Mouse (Mus musculus): Measurements from ENCODE around the gene Hand2.

Gene Hand2

DNA sequence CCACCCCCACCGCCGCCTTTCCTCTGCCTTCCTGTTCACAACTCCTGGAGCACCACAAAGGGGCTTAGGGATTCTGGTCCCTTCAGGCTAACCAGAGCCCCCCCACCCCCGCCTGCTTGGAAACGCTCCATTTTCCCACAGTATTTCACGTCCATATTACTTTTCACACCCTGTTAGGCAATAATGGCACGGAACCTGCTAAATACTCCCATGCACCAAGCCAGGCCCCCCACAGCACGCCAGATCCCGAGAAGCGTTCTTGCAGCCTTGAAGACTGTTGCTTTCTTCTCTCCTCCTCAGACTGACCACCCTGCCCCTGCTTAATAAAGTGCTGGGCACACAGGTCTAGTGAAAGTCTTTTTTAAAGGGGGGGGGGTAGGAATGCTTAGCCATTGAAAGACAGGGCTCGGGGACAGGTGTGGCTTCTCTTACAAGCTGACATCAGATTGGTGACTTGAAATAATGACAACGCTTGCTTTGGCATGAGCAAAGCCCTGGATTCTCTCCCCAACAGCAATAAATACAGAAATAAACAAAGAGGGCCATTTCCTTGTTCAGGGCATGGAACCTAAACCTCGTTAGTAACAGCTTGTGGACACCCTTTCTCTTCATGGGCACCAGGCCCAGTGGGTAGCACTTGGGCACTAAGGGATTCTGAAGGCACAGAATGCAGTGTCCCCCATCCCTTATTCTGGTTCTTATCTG is 21.8 kb downstream of the Hand2 start:
- no peak for DNase-seq (ENCODE audit: low spot score)

DNA sequence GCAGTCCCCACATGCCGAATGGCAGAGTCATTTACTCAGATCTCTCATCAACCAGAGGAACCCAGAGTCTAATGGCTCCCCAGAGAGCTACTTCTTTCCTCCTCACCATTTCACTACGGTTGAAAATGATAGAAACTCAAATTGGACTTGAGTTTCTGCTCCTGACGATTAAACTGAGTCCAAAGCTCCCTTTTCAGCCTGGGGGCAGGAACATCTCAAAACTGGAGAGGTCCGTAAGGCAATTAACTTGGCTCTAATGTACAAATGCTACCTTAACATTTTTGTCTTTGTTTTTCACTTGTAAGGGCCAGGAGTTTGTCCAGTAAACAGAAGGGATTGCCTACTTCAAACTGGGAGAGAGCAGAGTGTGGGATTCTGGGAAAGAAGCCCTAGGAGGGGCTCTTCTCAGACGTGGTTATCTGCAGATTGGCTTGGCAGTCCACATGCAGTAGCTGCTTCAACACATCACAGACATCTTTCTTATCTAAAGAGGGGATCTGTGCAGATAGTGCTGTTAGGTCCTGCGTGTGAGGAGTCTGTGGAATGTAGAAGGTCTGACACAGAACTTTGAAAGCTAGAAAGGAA is 23.0 kb downstream of the Hand2 start:
- no peak for DNase-seq (ENCODE audit: low spot score)

DNA sequence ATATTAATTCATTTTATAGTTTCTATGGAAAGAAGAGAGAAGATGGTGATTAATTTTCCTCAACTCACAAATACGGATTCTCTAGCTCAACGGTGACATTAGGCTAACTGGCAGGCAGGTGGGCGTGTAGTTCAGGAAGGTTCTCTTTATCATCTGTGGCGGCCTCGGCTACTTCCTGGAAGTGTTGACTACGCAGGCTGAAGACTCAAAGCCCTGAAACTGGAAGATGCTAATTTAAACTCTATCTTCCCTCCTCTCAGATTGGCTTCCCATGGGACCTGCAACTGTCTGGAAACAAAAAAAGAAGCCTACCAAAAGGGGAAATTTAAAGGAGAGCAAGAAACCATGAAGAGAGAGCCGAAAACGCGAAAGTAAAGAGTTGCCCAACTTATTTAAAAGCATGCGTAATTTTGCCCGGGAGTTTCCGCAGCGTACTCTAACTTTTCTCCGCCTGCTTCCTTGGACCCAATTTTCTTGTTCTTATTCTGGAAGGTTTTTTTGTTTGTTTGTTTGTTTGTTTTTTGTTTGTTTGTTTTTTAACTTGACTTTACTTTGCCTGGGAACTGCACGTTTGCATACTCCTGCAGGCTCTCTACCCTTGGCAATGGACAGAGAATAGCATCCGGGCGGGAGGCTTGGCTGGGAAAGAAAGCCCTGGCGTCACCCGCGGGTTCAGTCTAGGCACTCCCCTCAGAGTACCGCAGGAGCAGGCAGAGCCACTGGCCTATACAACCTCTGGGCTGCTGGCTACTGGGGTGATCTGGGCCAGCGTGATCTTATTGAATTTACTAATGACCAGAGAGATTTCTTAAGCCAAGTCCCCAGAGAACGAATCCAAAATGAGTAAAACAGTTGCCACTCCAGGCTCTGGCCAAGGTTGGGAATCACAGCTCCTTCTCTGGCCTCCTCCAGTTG is 24.4 kb downstream of the Hand2 start:
- DNase-seq (ENCODE audit: low spot score), result no peak

DNA sequence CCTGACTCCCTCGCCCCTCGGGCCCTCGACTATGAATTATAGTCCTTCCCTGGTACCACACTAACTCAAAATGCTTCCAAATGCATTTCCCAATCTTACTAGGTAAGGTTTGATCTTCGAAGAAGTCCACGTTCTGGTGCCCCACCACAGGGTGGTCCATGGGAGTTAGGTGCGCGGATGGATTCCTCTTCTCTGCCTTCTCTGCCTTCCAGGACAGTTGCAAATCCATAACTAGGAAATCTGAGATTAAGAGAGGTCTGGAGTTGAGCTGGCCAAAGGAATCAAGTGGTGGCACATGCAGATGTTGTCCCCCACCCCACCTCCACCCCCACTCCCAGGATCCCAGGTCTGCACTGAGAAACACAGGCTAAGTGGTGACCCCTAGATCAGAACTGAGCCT is 25.6 kb downstream of the Hand2 start:
- DNase-seq (ENCODE audit: low spot score), result no peak

DNA sequence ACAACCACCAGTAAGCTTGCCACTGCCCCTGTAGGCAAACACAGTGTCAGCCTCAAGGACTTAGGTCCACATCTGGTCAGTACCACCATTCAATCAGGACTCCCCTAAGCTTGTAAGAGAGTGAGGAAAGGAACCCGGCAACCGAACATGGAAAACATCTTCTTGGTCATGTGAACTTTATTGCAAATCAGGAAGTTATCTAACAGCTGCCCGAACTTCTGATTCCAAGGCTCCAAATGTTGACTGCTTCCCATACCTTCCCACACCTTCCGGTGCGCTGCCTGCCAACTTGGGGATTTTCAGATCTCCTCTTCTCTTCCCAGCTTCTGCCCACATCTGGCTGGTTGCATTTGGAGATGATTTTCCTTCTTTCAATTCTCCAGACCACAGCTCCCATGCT is 26.4 kb downstream of the Hand2 start:
- no peak for DNase-seq (ENCODE audit: low spot score)

DNA sequence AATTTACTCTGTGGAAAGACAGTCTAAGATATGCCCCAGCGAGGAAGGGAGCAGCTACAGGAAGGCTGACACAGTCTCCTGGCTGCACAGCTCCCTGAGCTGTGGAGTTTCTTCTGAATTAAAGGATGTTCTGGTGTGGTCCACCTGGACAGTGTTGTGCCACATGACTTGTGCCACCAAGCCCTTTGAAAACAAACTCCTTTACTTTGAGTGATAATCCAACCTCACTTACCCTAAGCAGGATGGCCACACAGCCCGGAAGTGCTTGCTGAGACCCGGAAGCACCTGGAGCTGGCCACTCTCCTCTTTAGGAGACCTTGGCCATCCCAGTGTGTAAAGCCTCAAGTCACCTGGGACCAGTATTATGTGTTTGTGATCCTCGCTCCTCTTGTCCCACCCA is 27.5 kb downstream of the Hand2 start:
- no peak for DNase-seq (ENCODE audit: low spot score)

DNA sequence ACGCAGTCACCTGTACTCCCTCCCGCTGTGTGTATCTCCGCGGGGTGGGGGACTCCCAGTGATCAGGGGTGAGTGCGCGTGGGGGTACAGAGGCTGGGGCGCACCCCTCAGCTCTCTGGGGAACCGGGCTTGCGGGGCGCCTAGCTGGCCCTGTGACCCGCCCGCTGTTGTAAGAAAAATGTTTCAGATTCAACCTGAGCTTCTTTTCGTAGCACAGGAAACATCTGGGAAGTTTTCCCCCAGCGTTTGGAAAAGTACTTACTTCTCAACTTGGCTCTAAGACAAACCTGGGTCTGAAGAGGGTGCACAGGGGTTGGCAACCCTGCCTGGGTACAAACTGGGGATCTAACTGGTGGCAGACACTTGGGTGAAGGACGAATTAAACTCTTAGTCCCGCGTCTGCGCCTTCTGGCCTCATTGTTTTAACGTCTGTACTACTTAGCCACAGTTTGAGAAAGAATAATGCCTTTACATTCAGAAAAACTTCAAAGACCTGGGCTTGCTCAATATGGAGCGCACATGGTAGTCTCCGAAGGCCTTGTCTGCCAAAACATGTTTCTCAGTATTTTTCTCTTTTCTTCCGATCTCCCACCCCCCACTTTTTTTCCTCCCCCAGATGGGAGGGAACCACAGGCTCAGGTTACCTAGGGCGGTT is 28.2 kb downstream of the Hand2 start:
- no peak for DNase-seq (ENCODE audit: low spot score)

DNA sequence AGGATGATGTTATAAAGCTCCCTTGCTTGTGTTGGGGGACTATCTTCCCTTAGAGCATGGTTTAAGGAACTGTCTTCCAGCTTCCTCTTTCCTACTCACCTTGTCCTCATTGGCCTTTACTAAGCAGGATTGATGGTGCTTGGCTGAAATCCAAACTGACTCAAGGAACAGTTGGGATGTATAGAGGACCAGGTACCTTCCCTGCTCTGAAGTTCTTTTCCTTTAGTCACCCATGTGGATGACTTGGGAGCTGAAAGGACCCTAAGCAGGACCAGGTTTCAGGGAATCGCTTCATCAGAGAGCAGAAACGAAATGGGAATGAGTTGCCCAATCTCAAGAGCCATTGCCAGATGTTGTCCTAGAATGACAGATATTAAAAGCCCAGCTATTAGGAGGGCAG is 31.1 kb downstream of the Hand2 start:
- no peak for DNase-seq (ENCODE audit: low spot score)

DNA sequence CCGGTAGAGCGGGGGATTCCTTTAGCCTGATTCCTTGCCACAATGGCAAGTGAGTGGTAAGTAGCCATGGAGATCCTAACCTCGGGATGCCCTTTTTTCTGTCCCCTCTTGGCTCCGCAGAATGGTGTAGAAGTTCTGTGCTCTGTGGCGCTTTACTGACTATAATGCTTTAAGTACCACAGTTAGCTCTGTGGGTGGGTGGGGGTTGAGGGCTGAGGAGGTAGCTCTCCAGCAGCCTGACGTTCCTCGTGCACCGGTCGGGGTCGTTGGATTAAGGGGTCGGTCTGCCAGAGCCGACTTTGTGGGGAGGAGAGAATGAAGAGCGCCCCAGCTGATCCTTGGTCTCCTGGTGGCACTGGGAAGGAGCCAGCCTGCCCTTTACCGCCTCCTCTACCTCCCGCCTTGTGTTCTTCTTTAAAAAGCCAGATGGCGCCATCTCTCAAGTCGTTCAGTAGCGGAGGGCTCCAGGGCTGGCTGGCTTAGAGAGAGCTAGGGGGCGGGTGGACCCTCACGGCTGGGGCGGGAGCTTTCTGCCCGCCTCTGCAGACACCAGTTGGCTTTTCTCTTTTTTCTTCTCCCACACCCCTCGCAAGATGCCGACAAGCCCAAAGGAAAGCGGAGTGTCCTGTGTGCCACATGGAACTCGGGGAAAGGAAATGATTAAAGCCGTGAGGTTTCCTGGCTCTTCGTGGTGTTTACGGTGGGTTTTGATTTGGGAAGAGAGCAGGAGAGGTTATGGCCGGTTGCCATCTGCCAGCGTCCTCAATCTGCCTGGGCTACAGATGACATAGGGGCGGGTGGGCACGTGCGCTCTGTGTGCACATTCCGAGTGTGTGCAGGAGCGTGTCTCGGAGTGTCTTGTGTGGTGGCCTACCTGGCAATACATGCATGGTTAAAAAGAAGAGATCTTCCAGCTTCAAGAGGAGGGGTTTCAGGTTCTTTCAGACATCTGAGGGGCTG is 32.8 kb downstream of the Hand2 start:
- no peak for DNase-seq (ENCODE audit: low spot score)

DNA sequence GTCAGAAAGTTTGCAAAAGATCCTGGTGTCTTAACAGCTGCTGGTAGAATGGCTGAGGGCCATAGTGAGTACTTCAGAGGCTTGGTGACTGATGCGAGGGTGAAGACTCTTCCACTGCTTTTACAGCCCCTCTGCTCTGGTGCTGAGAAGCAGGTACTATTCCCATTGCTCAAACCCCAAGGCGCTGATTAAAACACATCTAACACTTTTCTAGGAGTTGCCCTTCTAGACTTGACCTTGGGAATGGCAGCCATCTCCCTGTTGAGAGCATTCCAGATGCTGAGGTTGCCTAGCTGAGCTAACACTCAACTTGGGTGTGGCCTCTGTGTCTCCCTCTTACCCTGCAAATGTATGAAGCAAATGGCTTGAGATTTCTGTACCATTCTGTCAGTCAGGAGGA is 34.1 kb downstream of the Hand2 start:
- no peak for DNase-seq (ENCODE audit: low spot score)

DNA sequence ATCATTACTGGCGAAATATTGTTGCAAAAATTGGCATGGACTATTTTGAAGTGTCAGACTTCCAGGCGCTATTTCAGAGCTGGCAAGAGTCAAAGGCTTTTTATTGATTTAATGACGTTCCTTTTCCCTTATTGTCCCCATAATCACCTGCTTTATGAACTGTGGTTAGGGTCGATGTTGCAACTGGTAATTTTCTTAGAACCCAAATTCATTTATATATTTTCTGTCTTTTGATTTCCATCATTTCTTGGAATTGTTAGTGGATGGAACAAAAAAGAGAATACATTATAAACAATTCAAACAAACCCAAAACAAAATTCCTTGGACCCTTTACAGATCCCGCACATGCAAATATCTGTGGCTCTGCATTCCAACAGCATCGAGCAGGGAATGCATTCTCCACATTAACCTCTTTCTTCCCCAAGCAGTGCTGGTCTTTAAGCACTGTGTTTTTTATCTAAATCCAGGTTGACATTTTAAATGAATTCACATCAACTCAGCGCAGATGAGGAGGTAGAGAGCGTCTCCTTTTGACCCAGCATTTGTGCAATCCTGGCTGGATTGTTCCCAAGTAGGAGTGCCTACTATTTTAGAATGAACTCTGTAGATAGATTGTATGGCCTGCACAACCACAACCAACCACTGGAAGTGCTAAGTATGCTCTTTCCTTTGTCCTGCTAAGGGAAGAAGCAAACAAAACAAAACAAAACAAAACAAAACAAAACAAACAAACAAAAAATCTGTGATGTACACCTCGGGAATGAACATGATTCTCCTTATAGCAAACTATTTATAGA is 35.9 kb downstream of the Hand2 start:
- no peak for DNase-seq (ENCODE audit: low spot score)

DNA sequence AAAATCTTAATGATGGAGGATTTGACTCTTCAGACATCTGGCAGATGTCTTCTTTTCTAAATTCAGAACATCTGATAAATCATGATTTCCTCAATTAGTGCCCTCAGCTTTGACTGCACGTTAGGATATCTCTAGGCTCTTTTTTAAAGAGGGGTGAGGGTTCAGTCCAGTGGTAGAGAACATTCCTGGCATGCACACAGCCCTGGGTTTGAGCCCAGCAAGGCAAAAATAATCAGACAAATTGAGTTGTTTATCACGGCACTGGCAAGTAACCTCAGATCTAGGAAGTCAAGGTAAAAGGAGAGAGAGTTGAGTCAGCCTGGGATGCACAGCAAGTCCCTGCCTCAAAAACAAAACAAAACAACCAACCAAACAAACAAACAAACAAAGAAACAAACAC is 39.7 kb downstream of the Hand2 start:
- no peak for DNase-seq (ENCODE audit: low spot score)

DNA sequence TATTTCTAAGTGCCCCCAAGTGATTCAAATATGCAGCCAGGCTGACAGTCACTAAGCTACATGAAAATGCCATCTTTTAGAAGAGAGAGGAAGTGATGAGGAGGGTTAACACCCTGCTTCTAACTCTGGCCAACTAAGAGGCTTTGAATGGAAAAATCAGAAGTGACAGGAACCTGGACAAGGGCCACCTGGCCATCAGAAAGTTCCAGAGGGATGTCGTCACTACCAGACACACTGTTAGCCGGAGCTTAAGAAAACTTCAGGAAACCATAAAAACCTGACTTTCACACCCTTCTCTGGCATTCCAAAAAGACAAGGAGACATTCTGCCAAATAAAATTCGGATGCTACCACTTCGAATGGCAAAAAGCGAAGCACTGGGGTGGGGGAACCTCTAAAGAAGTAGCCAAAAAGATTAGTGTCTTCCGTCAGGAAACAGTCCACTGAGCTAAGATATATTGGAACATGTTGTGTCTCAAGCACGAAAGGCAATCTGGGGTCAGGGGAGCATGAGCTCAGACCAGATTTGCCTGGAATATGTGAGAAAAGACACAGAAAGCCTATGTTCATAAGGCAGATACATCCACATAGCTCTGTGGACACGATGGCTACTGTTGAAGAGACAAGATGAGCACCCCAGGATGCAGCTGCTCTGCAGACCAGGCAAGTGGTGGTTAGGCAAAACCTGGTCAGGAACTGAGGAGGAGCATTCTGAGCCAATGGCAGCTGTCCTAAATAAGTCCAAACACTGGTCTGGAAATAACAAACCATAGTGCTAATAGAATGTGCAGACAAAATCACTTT is 40.4 kb downstream of the Hand2 start:
- DNase-seq (ENCODE audit: low spot score), result no peak

DNA sequence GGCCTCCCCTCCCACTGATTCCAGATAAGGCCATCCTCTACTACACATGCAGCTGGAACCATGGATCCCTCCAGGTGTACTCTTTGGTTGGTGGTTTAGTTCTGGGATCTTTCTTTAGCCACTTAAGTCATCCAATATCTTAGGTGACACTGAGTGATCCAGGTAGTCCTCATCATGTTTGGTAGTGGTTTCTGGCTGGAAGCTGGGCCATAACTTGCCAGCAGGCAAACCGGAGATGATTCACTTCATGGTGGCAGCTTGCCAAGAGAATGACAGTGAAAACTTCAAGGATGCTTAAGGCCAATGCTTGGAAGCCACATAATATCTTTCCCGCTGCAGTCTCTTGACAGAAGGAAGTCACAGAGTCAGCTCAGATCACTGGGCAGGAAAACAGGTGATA is 42.1 kb downstream of the Hand2 start:
- no peak for DNase-seq (ENCODE audit: low spot score)

DNA sequence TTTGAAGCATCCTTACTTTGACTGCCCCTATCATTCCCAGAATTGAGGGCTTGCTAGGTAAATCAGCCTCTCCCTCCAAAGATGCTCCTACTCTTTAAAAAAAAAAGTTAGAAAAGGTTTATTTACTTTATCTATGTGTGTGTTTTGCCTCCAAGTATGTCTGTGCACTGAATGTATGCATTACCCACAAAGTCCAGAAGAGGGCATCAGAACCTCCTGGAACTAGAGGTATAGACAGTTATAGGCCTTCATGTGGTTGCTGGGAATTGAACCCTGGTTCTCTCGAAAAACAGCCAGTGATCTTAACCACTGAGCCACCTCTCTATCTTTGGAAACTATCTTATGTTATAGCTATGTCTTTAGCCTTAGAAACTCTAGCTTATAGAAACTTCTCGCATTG is 53.3 kb downstream of the Hand2 start:
- no peak for DNase-seq (ENCODE audit: low spot score)
